20 mouse cellular contexts compared by ENCODE assay signal in genomic region chr11:102630731-102631130, GRCm38 (mm10). TPM values are rescaled to one million over a fixed set of nuclear protein-coding genes. Genes with fewer than 3 reads are reported as not detected.
DNase-seq lines count a peak whose midpoint lies in the region; ATAC-seq lines count a peak whose summit lies in the region.
"Had no signal": no experiment of that assay in that cellular context is flagged by ENCODE, and none has a peak within 500 bp of the region (broad histone marks: within the 10 kb centered on the region; RNA-seq: fewer than 3 reads in every experiment).

No protein-coding gene starts in this region.

- H3K4me1 ChIP-seq in forebrain, embryonic 10.5 days: peaks cover 65% of the 10 kb centered on the region
- H3K4me1 ChIP-seq in forebrain, embryonic 15.5 days: peaks cover 11% of the 10 kb centered on the region
- H3K4me1 ChIP-seq in kidney, embryonic 16.5 days (ENCODE audit: insufficient read depth, low read length): peaks cover 36% of the 10 kb centered on the region
- peaks cover 50% of the 10 kb centered on the region for H3K4me1 ChIP-seq in limb, embryonic 11.5 days (ENCODE audit: control insufficient read depth, insufficient read depth, low read length)
- H3K4me1 ChIP-seq in intestine, embryonic 15.5 days (replicated peaks): peaks cover 15% of the 10 kb centered on the region
- peaks cover 24% of the 10 kb centered on the region for H3K4me1 ChIP-seq in liver, embryonic 12.5 days

- H3K4me3 ChIP-seq in forebrain, embryonic 10.5 days: no peak overlapping the region
- H3K4me3 ChIP-seq in forebrain, embryonic 15.5 days: no peak overlapping the region
- no peak overlapping the region for H3K4me3 ChIP-seq in kidney, embryonic 16.5 days (ENCODE audit: low read length)
- no peak overlapping the region for H3K4me3 ChIP-seq in limb, embryonic 11.5 days (ENCODE audit: low read depth, low read length)
- no peak overlapping the region for H3K4me3 ChIP-seq in intestine, embryonic 15.5 days (replicated peaks)
- H3K4me3 ChIP-seq in liver, embryonic 12.5 days: no peak overlapping the region
- H3K4me3 ChIP-seq: embryonic facial prominence, embryonic 15.5 days; midbrain, embryonic 12.5 days had no signal

- H3K4me2 ChIP-seq in forebrain, embryonic 15.5 days (replicated peaks): no peak overlapping the region
- no peak overlapping the region for H3K4me2 ChIP-seq in kidney, embryonic 16.5 days (replicated peaks; ENCODE audit: low read depth, low read length)
- no peak overlapping the region; the same call in 1 of the 2 replicates for H3K4me2 ChIP-seq in limb, embryonic 11.5 days (ENCODE audit: low read depth, severe bottlenecking)
- H3K4me2 ChIP-seq in intestine, embryonic 15.5 days (replicated peaks): no peak overlapping the region
- no peak overlapping the region for H3K4me2 ChIP-seq in liver, embryonic 12.5 days
- H3K4me2 ChIP-seq: embryonic facial prominence, embryonic 15.5 days; midbrain, embryonic 12.5 days had no signal

- no peaks in the 10 kb centered on the region for H3K36me3 ChIP-seq in forebrain, embryonic 10.5 days (replicated peaks)
- H3K36me3 ChIP-seq in forebrain, embryonic 15.5 days: no peaks in the 10 kb centered on the region
- H3K36me3 ChIP-seq in kidney, embryonic 16.5 days (ENCODE audit: insufficient read depth, low read length): no peaks in the 10 kb centered on the region
- H3K36me3 ChIP-seq in limb, embryonic 11.5 days (ENCODE audit: control insufficient read depth, insufficient read depth, low read length): no peaks in the 10 kb centered on the region
- no peaks in the 10 kb centered on the region for H3K36me3 ChIP-seq in intestine, embryonic 15.5 days
- no peaks in the 10 kb centered on the region for H3K36me3 ChIP-seq in liver, embryonic 12.5 days
- H3K36me3 ChIP-seq: embryonic facial prominence, embryonic 15.5 days; midbrain, embryonic 12.5 days had no signal

- no peak overlapping the region for H3K9ac ChIP-seq in forebrain, embryonic 15.5 days (replicated peaks)
- no peak overlapping the region for H3K9ac ChIP-seq in kidney, embryonic 16.5 days (replicated peaks; ENCODE audit: low read length)
- no peak overlapping the region; the same call in 1 of the 2 replicates for H3K9ac ChIP-seq in limb, embryonic 11.5 days (ENCODE audit: low read length)
- no peak overlapping the region for H3K9ac ChIP-seq in intestine, embryonic 15.5 days
- H3K9ac ChIP-seq in liver, embryonic 12.5 days: no peak overlapping the region
- H3K9ac ChIP-seq: embryonic facial prominence, embryonic 15.5 days; midbrain, embryonic 12.5 days had no signal

- peak overlapping the region; percentile 77 for H3K27ac ChIP-seq in forebrain, embryonic 10.5 days
- no peak overlapping the region for H3K27ac ChIP-seq in forebrain, embryonic 15.5 days (replicated peaks)
- peak overlapping the region; percentile 71; the same call in 1 of the 2 replicates for H3K27ac ChIP-seq in kidney, embryonic 16.5 days (ENCODE audit: low read length)
- H3K27ac ChIP-seq in limb, embryonic 11.5 days (replicated peaks; ENCODE audit: low read depth, low read length): peak overlapping the region; percentile 38
- no peak overlapping the region for H3K27ac ChIP-seq in intestine, embryonic 15.5 days
- no peak overlapping the region for H3K27ac ChIP-seq in liver, embryonic 12.5 days
- H3K27ac ChIP-seq: embryonic facial prominence, embryonic 15.5 days; midbrain, embryonic 12.5 days had no signal

- no peaks in the 10 kb centered on the region for H3K9me3 ChIP-seq in forebrain, embryonic 10.5 days
- no peaks in the 10 kb centered on the region for H3K9me3 ChIP-seq in forebrain, embryonic 15.5 days
- no peaks in the 10 kb centered on the region for H3K9me3 ChIP-seq in kidney, embryonic 16.5 days (ENCODE audit: low read length)
- no peaks in the 10 kb centered on the region for H3K9me3 ChIP-seq in limb, embryonic 11.5 days (ENCODE audit: control insufficient read depth, low read length)
- no peaks in the 10 kb centered on the region for H3K9me3 ChIP-seq in intestine, embryonic 15.5 days
- no peaks in the 10 kb centered on the region for H3K9me3 ChIP-seq in liver, embryonic 12.5 days (replicated peaks)
- H3K9me3 ChIP-seq: embryonic facial prominence, embryonic 15.5 days; midbrain, embryonic 12.5 days had no signal

- no peak for DNase-seq in forebrain, embryonic 10.5 days (ENCODE audit: extremely low spot score, low spot score)
- DNase-seq in kidney, postnatal 10 days: no peak
- DNase-seq in embryo, embryonic 10.5 days (ENCODE audit: low spot score): peak; percentile 73
- peak; percentile 59 for DNase-seq in limb, embryonic 11.5 days (ENCODE audit: low spot score)
- DNase-seq: adrenal gland, adult 2 months; cerebellum, adult 9-11 months; gastrocnemius, postnatal 14 days; heart, postnatal 14 days; kidney, adult 9 months; liver; lung, adult 18-20 months; lung, postnatal 4 days; thymus, postnatal 14 days had no signal

- peaks cover 17% of the 10 kb centered on the region for H3K27me3 ChIP-seq in forebrain, embryonic 10.5 days (ENCODE audit: poor library complexity, severe bottlenecking)
- no peaks in the 10 kb centered on the region for H3K27me3 ChIP-seq in forebrain, embryonic 15.5 days
- no peaks in the 10 kb centered on the region for H3K27me3 ChIP-seq in kidney, embryonic 16.5 days (ENCODE audit: insufficient read depth, low read length)
- no peaks in the 10 kb centered on the region for H3K27me3 ChIP-seq in limb, embryonic 11.5 days (ENCODE audit: control insufficient read depth, insufficient read depth, low read length)
- no peaks in the 10 kb centered on the region for H3K27me3 ChIP-seq in intestine, embryonic 15.5 days (replicated peaks)
- H3K27me3 ChIP-seq in liver, embryonic 12.5 days (replicated peaks): peaks cover 38% of the 10 kb centered on the region
- H3K27me3 ChIP-seq: embryonic facial prominence, embryonic 15.5 days had no signal

- ATAC-seq in forebrain, embryonic 15.5 days (replicated peaks): no peak
- ATAC-seq in kidney, embryonic 16.5 days (ENCODE audit: low FRiP score, low TSS enrichment): no peak
- peak; percentile 33; the same call in 1 of the 2 replicates for ATAC-seq in limb, embryonic 11.5 days (ENCODE audit: insufficient number of reproducible peaks, low FRiP score, low TSS enrichment, low read depth)
- ATAC-seq in intestine, embryonic 15.5 days: no peak
- no peak for ATAC-seq in liver, embryonic 12.5 days

- WGBS in forebrain, embryonic 10.5 days: 10% methylated on average over 7 of the region's 7 CpGs
- 24% methylated on average over 7 of the region's 7 CpGs for WGBS in forebrain, embryonic 15.5 days
- WGBS in kidney, embryonic 16.5 days: 18% methylated on average over 7 of the region's 7 CpGs
- WGBS in limb, embryonic 11.5 days: 12% methylated on average over 7 of the region's 7 CpGs
- 29% methylated on average over 7 of the region's 7 CpGs for WGBS in intestine, embryonic 15.5 days
- WGBS in liver, embryonic 12.5 days (ENCODE audit: insufficient replicate concordance): 37% methylated on average over 7 of the region's 7 CpGs

RNA-seq across cellular contexts. Expression of gene Fzd2, which starts 26.5 kb away (rescaled TPM):
- polyA plus RNA-seq in forebrain, embryonic 10.5 days (2016; fragmentation: Nextera tagmentation; extraction: Ambion mirVana): 39.2 and 42.2 TPM in 2 replicates
- polyA plus RNA-seq in forebrain, embryonic 15.5 days (2015; fragmentation: Nextera tagmentation; extraction: Ambion mirVana): 18.4 and 20.3 TPM in 2 replicates
- polyA plus RNA-seq in kidney, embryonic 16.5 days (2015; fragmentation: Nextera tagmentation; extraction: Ambion mirVana): 27.2 and 27.5 TPM in 2 replicates
- 57.2 and 57.4 TPM in 2 replicates for polyA plus RNA-seq in limb, embryonic 11.5 days (2014; fragmentation: Nextera tagmentation; extraction: Ambion mirVana)
- polyA plus RNA-seq in intestine, embryonic 15.5 days (2015; fragmentation: Nextera tagmentation; extraction: Ambion mirVana): 15.6 and 15.9 TPM in 2 replicates
- 3.5 and 4.7 TPM in 2 replicates for polyA plus RNA-seq in liver, embryonic 12.5 days (2016; fragmentation: Nextera tagmentation; extraction: Ambion mirVana)

RNA-seq across cellular contexts. Expression of gene Meioc, which starts 32.8 kb away (rescaled TPM):
- polyA plus RNA-seq in forebrain, embryonic 10.5 days (2016; fragmentation: Nextera tagmentation; extraction: Ambion mirVana): 0.10 and 0.15 TPM in 2 replicates
- polyA plus RNA-seq in forebrain, embryonic 15.5 days (2015; fragmentation: Nextera tagmentation; extraction: Ambion mirVana): 0.08 and 0.10 TPM in 2 replicates
- 0.28 and 0.34 TPM in 2 replicates for polyA plus RNA-seq in kidney, embryonic 16.5 days (2015; fragmentation: Nextera tagmentation; extraction: Ambion mirVana)
- 0.35 and 1.2 TPM in 2 replicates for polyA plus RNA-seq in limb, embryonic 11.5 days (2014; fragmentation: Nextera tagmentation; extraction: Ambion mirVana)
- 0.30 and 0.44 TPM in 2 replicates for polyA plus RNA-seq in intestine, embryonic 15.5 days (2015; fragmentation: Nextera tagmentation; extraction: Ambion mirVana)
- polyA plus RNA-seq in liver, embryonic 12.5 days (2016; fragmentation: Nextera tagmentation; extraction: Ambion mirVana): 0.20 and 0.26 TPM in 2 replicates
- polyA plus RNA-seq: adrenal gland, adult 2 months; spleen, adult 2 months had no signal

RNA-seq across cellular contexts. Expression of gene Gm11627, which starts 51.5 kb away (rescaled TPM):
- polyA plus RNA-seq in forebrain, embryonic 10.5 days (2016; fragmentation: Nextera tagmentation; extraction: Ambion mirVana): 11.8 and 13.1 TPM in 2 replicates
- polyA plus RNA-seq in forebrain, embryonic 15.5 days (2015; fragmentation: Nextera tagmentation; extraction: Ambion mirVana): 8.2 and 10.1 TPM in 2 replicates
- 7.9 and 10.8 TPM in 2 replicates for polyA plus RNA-seq in kidney, embryonic 16.5 days (2015; fragmentation: Nextera tagmentation; extraction: Ambion mirVana)
- polyA plus RNA-seq in limb, embryonic 11.5 days (2014; fragmentation: Nextera tagmentation; extraction: Ambion mirVana): 3.9 and 4.2 TPM in 2 replicates
- 12.0 and 14.5 TPM in 2 replicates for polyA plus RNA-seq in intestine, embryonic 15.5 days (2015; fragmentation: Nextera tagmentation; extraction: Ambion mirVana)
- polyA plus RNA-seq in liver, embryonic 12.5 days (2016; fragmentation: Nextera tagmentation; extraction: Ambion mirVana): 0.51 and 0.96 TPM in 2 replicates
- polyA plus RNA-seq: adrenal gland, adult 2 months; spleen, adult 2 months had no signal

Comparison
In these comparisons a context has a peak if more than half of its experiments do, and no peak if none do; other contexts are left out.
1. H3K27ac ChIP-seq: peak in forebrain, embryonic 10.5 days (single experiment), kidney, embryonic 16.5 days (single experiment) and limb, embryonic 11.5 days (single experiment); none in forebrain, embryonic 15.5 days (single experiment), intestine, embryonic 15.5 days (single experiment) and liver, embryonic 12.5 days (single experiment).
2. DNase-seq: peak in embryo, embryonic 10.5 days (single experiment) and limb, embryonic 11.5 days (single experiment); none in forebrain, embryonic 10.5 days (single experiment) and kidney, postnatal 10 days (single experiment).